Mouse (Mus musculus) liver, adult 2 months (tissue): ENCODE data around the gene Ttyh3.

Experiments
- CTCF ChIP-seq: fragments of 200-500 bp; IDR thresholded peaks from 2 replicates; pipeline ENCODE4 v1.5.1; 2011; ENCODE audit warnings: low read depth, low read length, control low read depth
- POLR2A ChIP-seq: fragments of 200-500 bp; IDR thresholded peaks from 2 replicates; pipeline ENCODE4 v1.6.1; 2011; ENCODE audit warnings: low read length, control low read depth; ENCODE audit not compliant: insufficient read depth; ENCODE audit errors: extremely low read depth

- TF ChIP-seq CTCF = no peak
- no peak for TF ChIP-seq POLR2A
Observed at GRCm38 (mm10) chr5:140614837-140615236, 34.0 kb downstream of the Ttyh3 start.
